Mouse (Mus musculus): ENCODE measurements around the gene Thada. TPM values are rescaled to one million over a fixed set of nuclear protein-coding genes. Genes with fewer than 3 reads are reported as not detected.

The Thada gene
- polyA plus RNA-seq, 1 experiment from 2014 or later: 10.3 TPM

- H3K9me3 ChIP-seq (replicated peaks): no peaks in the 10 kb centered on the region
- H3K27ac ChIP-seq (replicated peaks): no peak overlapping the region
- no peaks in the 10 kb centered on the region for H3K27me3 ChIP-seq (ENCODE audit: low read depth, poor library complexity, severe bottlenecking)
- DNase-seq (ENCODE audit: low spot score): no peak
- peaks cover 8% of the 10 kb centered on the region for H3K4me1 ChIP-seq
- peaks cover 30% of the 10 kb centered on the region for H3K36me3 ChIP-seq
- no peak overlapping the region for H3K4me3 ChIP-seq
- WGBS: 56% methylated on average over 6 of the region's 6 CpGs
These were observed 123.6 kb downstream of the Thada start for GRCm38 (mm10) chr17:84342299-84342817.

- Histone ChIP-seq H3K36me3 (peaks cover 30% of the 10 kb centered on the region), H3K4me1 (peaks cover 8% of the 10 kb centered on the region), H3K4me3 (no peak overlapping the region), H3K9me3 (replicated peaks) (no peaks in the 10 kb centered on the region), H3K27ac (replicated peaks) (no peak overlapping the region), H3K27me3 (ENCODE audit: low read depth, poor library complexity, severe bottlenecking) (no peaks in the 10 kb centered on the region)
- 90% methylated on average over 2 of the region's 2 CpGs for WGBS
- DNase-seq (ENCODE audit: low spot score): no peak
These were observed 124.3 kb downstream of the Thada start for GRCm38 (mm10) chr17:84341686-84342085.

GRCm38 (mm10) chr17:84340574-84340973 lies 125.4 kb downstream of the Thada start:
- no peak overlapping the region for H3K27ac ChIP-seq (replicated peaks)
- peaks cover 32% of the 10 kb centered on the region for H3K36me3 ChIP-seq
- H3K4me1 ChIP-seq: peaks cover 8% of the 10 kb centered on the region
- 97% methylated on average over 3 of the region's 3 CpGs for whole genome bisulfite sequencing
- DNase-seq (ENCODE audit: low spot score): no peak
- no peaks in the 10 kb centered on the region for H3K9me3 ChIP-seq (replicated peaks)
- H3K27me3 ChIP-seq (ENCODE audit: low read depth, poor library complexity, severe bottlenecking): no peaks in the 10 kb centered on the region
- H3K4me3 ChIP-seq: no peak overlapping the region

GRCm38 (mm10) chr17:84335996-84336395 lies 130.0 kb downstream of the Thada start:
- no peak overlapping the region for H3K27ac ChIP-seq (replicated peaks)
- WGBS: 81% methylated on average over 1 of the region's 1 CpGs
- H3K9me3 ChIP-seq (replicated peaks): no peaks in the 10 kb centered on the region
- no peak overlapping the region for H3K4me3 ChIP-seq
- peaks cover 39% of the 10 kb centered on the region for H3K36me3 ChIP-seq
- DNase-seq (ENCODE audit: low spot score): no peak
- no peaks in the 10 kb centered on the region for H3K27me3 ChIP-seq (ENCODE audit: low read depth, poor library complexity, severe bottlenecking)
- H3K4me1 ChIP-seq: no peaks in the 10 kb centered on the region

- no peak for DNase-seq (ENCODE audit: low spot score)
- no peaks in the 10 kb centered on the region for H3K4me1 ChIP-seq
- H3K36me3 ChIP-seq: peaks cover 33% of the 10 kb centered on the region; the same call in 1 of the 2 replicates
- no peaks in the 10 kb centered on the region for H3K9me3 ChIP-seq (replicated peaks)
- no peak overlapping the region for H3K27ac ChIP-seq (replicated peaks)
- no peak overlapping the region for H3K4me3 ChIP-seq
- WGBS: 87% methylated on average over 3 of the region's 3 CpGs
- H3K27me3 ChIP-seq (ENCODE audit: low read depth, poor library complexity, severe bottlenecking): no peaks in the 10 kb centered on the region
These were observed 130.9 kb downstream of the Thada start for GRCm38 (mm10) chr17:84335076-84335475.

DNA sequence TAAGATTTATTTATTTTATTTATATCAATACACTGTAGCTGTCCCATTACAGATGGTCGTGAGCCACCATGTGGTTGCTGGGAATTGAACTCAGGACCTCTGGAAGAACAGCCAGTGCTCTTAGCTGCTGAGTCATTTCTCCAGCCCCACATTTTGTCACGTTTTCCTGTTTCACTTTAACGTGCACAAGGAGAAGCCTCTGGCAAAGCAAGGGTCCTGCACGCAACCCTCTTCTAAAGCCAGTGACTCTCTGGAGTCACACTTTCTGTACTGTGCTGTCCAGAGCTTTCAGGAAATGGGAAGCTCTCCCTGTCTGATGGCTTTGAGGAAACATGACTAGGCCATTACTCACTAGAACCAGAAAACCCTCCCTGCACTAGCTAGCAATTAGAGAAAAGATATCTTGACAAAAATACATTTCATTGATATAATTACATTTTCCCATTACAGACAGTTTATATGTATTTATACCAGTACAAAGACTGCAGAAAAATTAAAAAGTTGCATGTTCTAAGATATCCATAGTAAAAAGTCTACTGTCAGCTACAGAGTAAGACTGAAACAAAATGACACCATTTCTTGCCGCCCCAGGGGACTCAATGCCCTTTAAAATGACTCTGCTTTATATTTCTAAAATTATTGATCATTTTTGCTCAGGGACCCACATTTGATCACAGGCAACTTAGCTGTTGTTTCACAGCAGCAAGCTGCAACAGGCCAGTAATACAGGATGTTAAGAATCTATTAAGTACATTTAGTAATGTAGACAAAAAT lies 131.6 kb downstream of the Thada start:
- Histone ChIP-seq H3K27me3 (ENCODE audit: low read depth, poor library complexity, severe bottlenecking) (no peaks in the 10 kb centered on the region), H3K27ac (replicated peaks) (no peak overlapping the region), H3K4me1 (no peaks in the 10 kb centered on the region), H3K9me3 (replicated peaks) (no peaks in the 10 kb centered on the region), H3K36me3 (peaks cover 33% of the 10 kb centered on the region; the same call in 1 of the 2 replicates), H3K4me3 (no peak overlapping the region)
- no peak for DNase-seq (ENCODE audit: low spot score)
- WGBS: 84% methylated on average over 5 of the region's 5 CpGs

GRCm38 (mm10) chr17:84332940-84333339 lies 133.1 kb downstream of the Thada start:
- no peak for DNase-seq (ENCODE audit: low spot score)
- H3K4me3 ChIP-seq: no peak overlapping the region
- no peaks in the 10 kb centered on the region for H3K4me1 ChIP-seq
- H3K36me3 ChIP-seq: peaks cover 33% of the 10 kb centered on the region; the same call in 1 of the 2 replicates
- H3K9me3 ChIP-seq (replicated peaks): no peaks in the 10 kb centered on the region
- no peak overlapping the region for H3K27ac ChIP-seq (replicated peaks)
- WGBS: 91% methylated on average over 5 of the region's 5 CpGs
- H3K27me3 ChIP-seq (ENCODE audit: low read depth, poor library complexity, severe bottlenecking): no peaks in the 10 kb centered on the region

- Histone ChIP-seq H3K36me3 (peaks cover 28% of the 10 kb centered on the region; the same call in 1 of the 2 replicates), H3K4me3 (no peak overlapping the region), H3K4me1 (no peaks in the 10 kb centered on the region), H3K27me3 (ENCODE audit: low read depth, poor library complexity, severe bottlenecking) (no peaks in the 10 kb centered on the region), H3K9me3 (replicated peaks) (no peaks in the 10 kb centered on the region), H3K27ac (replicated peaks) (no peak overlapping the region)
- 88% methylated on average over 8 of the region's 8 CpGs for WGBS
- no peak for DNase-seq (ENCODE audit: low spot score)
These were observed 135.0 kb downstream of the Thada start for GRCm38 (mm10) chr17:84330986-84331385.

DNA sequence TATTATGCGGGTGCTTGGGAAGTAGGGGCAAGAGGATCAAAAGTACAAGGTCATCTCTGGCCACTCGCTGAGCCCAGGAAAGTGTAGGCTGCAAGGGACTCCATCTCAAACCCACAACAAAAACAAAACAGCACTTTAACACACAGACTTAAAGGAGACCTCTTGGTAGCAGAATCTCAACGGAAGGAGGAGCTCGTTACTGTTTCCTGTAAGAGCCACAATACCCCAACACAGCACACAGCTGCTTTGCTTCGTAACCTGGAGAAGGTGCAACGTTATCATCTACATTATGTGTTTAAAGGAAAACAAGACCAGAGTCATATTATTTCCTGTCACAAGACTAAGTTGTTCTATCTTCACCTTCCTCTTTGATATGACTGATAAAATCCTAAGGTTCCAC lies 135.5 kb downstream of the Thada start:
- Histone ChIP-seq H3K4me3 (no peak overlapping the region), H3K27me3 (ENCODE audit: low read depth, poor library complexity, severe bottlenecking) (no peaks in the 10 kb centered on the region), H3K9me3 (replicated peaks) (no peaks in the 10 kb centered on the region), H3K27ac (replicated peaks) (no peak overlapping the region), H3K4me1 (no peaks in the 10 kb centered on the region), H3K36me3 (peaks cover 23% of the 10 kb centered on the region; the same call in 1 of the 2 replicates)
- DNase-seq (ENCODE audit: low spot score): no peak
- WGBS: 91% methylated on average over 6 of the region's 6 CpGs

GRCm38 (mm10) chr17:84329906-84330470 lies 136.0 kb downstream of the Thada start:
- Histone ChIP-seq H3K27me3 (ENCODE audit: low read depth, poor library complexity, severe bottlenecking) (no peaks in the 10 kb centered on the region), H3K27ac (replicated peaks) (no peak overlapping the region), H3K9me3 (replicated peaks) (no peaks in the 10 kb centered on the region), H3K4me3 (no peak overlapping the region), H3K36me3 (0 out of 2 replicates have a peak, but pooled peaks cover 18% of the 10 kb centered on the region), H3K4me1 (no peaks in the 10 kb centered on the region)
- 90% methylated on average over 4 of the region's 4 CpGs for WGBS
- DNase-seq (ENCODE audit: low spot score): no peak

GRCm38 (mm10) chr17:84328526-84328925 lies 137.5 kb downstream of the Thada start:
- no peaks in the 10 kb centered on the region for H3K4me1 ChIP-seq
- no peak overlapping the region for H3K27ac ChIP-seq (replicated peaks)
- WGBS: 90% methylated on average over 2 of the region's 2 CpGs

DNA sequence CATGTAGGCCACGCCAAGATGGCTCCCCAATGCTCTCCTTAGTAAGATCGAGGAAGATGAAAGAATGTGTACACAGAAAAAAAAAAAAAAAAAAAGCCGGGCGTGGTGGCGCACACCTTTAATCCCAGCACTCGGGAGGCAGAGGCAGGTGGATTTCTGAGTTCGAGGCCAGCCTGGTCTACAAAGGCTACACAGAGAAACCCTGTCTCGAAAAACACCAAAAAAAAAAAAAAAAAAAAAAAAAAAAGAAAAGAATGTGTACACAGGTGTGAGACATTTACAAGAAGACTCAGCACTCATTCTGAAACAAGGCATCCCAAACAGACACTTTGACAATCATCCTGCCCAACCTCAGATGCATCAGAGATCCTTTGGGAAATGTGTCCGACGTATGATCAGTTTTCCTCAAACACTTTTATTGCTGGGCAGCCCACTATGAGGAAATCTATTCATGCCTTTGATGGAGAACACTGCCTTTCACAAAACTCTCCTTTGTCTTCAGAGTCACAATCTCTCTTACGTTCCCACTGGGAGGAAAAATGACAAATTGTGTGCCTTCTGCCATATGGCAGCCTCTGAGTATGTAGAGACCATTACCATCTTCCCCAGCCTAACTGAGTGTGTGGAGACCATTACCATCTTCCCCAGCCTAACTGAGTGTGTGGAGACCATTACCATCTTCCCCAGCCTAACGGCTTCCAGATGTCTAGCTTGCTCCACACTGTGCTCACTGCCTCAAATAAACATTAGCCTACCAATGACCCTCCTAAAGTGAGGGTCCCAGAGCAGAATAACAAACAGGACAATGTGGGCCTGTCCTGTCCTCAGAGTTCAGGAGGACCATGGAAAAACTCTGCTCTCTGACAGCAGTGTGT lies 138.7 kb downstream of the Thada start:
- Histone ChIP-seq H3K27ac (replicated peaks) (no peak overlapping the region), H3K4me1 (no peaks in the 10 kb centered on the region), H3K4me3 (no peak overlapping the region), H3K9me3 (replicated peaks) (no peaks in the 10 kb centered on the region), H3K27me3 (ENCODE audit: low read depth, poor library complexity, severe bottlenecking) (no peaks in the 10 kb centered on the region), H3K36me3 (0 out of 2 replicates have a peak, but pooled peaks cover 12% of the 10 kb centered on the region)
- WGBS: 82% methylated on average over 12 of the region's 12 CpGs
- no peak for DNase-seq (ENCODE audit: low spot score)

More at GRCm38 (mm10) chr17:84328526-84328925, 137.5 kb downstream of the Thada start:
- no peaks in the 10 kb centered on the region for H3K27me3 ChIP-seq (ENCODE audit: low read depth, poor library complexity, severe bottlenecking)
- H3K9me3 ChIP-seq (replicated peaks): no peaks in the 10 kb centered on the region
- H3K36me3 ChIP-seq: 0 out of 2 replicates have a peak, but pooled peaks cover 18% of the 10 kb centered on the region
- DNase-seq (ENCODE audit: low spot score): no peak
- no peak overlapping the region for H3K4me3 ChIP-seq
